Mouse (Mus musculus): Measurements from ENCODE around the gene Bhlha15. TPM values are rescaled to one million over a fixed set of nuclear protein-coding genes. Genes with fewer than 3 reads are reported as not detected.

Bhlha15 gene
- 0.67 and 0.79 TPM in 2 replicates for polyA plus RNA-seq (2012; rRNA removed; ENCODE audit: low replicate concordance)

DNA sequence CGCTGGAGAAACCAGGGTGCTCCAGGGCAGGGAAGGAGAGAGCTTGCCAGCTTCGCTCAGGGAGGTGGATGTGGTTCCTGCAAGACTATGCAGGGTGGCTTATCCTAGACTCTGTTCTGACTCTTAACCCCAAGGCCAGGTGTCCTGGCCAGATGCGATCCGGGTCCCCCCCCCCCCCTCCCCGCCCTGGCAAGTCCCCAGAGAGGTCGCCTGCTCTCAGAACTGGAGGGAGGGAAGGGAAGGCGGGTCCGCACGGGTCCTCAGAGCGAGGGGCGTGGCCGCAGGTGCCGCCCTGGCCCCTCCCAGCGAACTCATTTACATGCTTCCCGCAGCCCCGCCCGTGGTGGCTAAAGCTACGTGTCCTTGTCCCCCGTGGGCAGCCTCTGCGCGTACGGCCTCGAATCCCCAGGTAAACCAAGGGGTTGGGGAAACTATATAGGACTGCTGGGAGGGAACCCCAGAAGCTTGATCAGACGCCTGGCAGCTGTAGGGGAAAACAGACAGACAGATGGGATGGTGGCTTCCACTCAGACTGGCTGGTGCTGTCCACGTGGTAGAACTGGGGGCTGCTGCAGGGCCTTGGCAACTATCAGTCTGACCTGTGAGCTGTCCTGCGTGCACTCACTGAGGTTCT, at the start of gene Bhlha15:
Bhlha15 (plus strand) TSS at position 337 of the 634 bp plus-strand sequence.

DNA sequence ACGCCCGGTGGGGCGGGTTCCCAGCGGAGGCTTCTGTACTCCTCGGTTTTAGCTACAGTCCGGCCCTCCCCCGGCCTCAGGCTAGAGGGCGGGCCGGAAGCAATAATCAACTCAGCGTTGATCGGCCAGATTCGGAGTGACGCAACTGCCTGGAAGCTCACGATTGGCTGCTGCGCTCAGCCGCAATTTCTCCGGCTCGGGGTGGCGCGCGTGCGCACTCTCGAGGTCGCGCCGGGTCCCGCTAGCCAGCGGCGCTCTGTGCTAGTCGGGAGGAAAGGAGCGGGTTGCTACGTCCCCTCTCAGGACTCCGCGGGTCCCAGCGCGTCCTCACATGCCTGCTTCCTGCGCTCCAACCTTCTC, 33.4 kb downstream of the Bhlha15 start, which contains the start of gene Tecpr1:
Tecpr1 (minus strand) TSS at position 113 of the 360 bp plus-strand sequence.

Other genes starting within 250 kb of the Bhlha15 start
- gene Ccz1, start 175.4 kb upstream of the Bhlha15 start, polyA plus RNA-seq (2012; rRNA removed; ENCODE audit: low replicate concordance), result 5.6 and 15.2 TPM in 2 replicates
- gene Ocm, start 163.6 kb upstream of the Bhlha15 start, polyA plus RNA-seq (2012; rRNA removed; ENCODE audit: low replicate concordance), result not detected in 2 replicates
- gene Lmtk2, start 89.8 kb upstream of the Bhlha15 start, polyA plus RNA-seq (2012; rRNA removed; ENCODE audit: low replicate concordance), result 11.8 and 14.0 TPM in 2 replicates
- 66.3 and 102 TPM in 2 replicates for gene Tecpr1, start 33.3 kb downstream of the Bhlha15 start, polyA plus RNA-seq (2012; rRNA removed; ENCODE audit: low replicate concordance)
- gene Bri3, start 54.2 kb downstream of the Bhlha15 start, polyA plus RNA-seq (2012; rRNA removed; ENCODE audit: low replicate concordance), result 107 and 119 TPM in 2 replicates
- 1.9 TPM in 2 replicates for gene Baiap2l1, start 167.8 kb downstream of the Bhlha15 start, polyA plus RNA-seq (2012; rRNA removed; ENCODE audit: low replicate concordance)